Mouse (Mus musculus): ENCODE data around the gene Tpm4.

DNA sequence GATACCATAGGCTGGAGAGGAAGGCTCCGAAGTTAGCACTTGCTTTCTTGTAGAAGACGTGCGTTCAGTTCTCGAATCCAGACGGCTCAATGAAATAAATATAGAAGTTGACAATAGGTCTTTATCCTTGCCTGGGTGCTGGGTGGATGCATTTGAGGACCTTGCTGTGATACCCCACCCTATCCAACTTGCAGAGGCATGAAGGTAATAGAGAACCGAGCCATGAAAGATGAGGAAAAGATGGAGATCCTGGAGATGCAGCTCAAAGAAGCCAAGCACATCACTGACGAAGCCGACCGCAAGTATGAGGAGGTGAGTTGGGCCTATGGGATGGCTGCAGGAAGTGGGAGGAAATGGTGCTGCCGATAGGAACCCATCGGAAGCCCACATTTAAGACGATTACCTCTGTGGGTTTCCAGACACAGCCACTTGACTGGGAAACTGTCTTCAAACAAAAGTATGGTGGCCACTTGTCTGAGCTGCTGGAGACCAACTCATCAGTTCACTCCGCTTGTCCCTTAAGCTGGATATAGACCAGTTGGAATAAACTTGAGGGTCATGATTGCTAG, 8.6 kb downstream of the Tpm4 start:
- no peak for TF ChIP-seq CTCF (conservative IDR thresholded peaks at IDR 0.05; ENCODE audit: insufficient read depth, insufficient read length, low read depth, low read length)
- TF ChIP-seq POLR2A (IDR thresholded peaks at IDR 0.05; ENCODE audit: low read depth, low read length) = no peak
